Mouse (Mus musculus): ENCODE data around the gene Nanos1.

GRCm38 (mm10) chr19:60787465-60788150 is 31.8 kb downstream of the Nanos1 start:
- TF ChIP-seq POLR2A (IDR thresholded peaks at IDR 0.05; ENCODE audit: control insufficient read depth, extremely low read depth, insufficient read depth, low read length, poor library complexity) (no peak), CTCF (IDR thresholded peaks at IDR 0.05; ENCODE audit: borderline replicate concordance, control insufficient read depth, extremely low read depth, insufficient read depth, low read length, poor library complexity) (no peak)
